Mouse (Mus musculus) heart, embryonic 10.5 days (tissue): ENCODE results near the gene Etnk2. TPM values are rescaled to one million over a fixed set of nuclear protein-coding genes. Genes with fewer than 3 reads are reported as not detected.

ENCODE experiments used
- DNase-seq: peaks from one replicate; pipeline ENCODE4 v3.0.0-alpha.2; 2017; ENCODE audit warnings: low spot score
- H3K27ac ChIP-seq: fragments of 300-500 bp; sonication (generic); 2 replicates; pipeline ENCODE4 v1.5.1; 2016; ENCODE audit warnings: mild to moderate bottlenecking
- H3K27me3 ChIP-seq: fragments of 300-500 bp; sonication (generic); 2 replicates; pipeline ENCODE4 v1.6.1; 2016; ENCODE audit warnings: mild to moderate bottlenecking; ENCODE audit not compliant: poor library complexity, insufficient read depth, severe bottlenecking
- H3K36me3 ChIP-seq: fragments of 300-500 bp; sonication (generic); 2 replicates; pipeline ENCODE4 v1.6.1; 2016; ENCODE audit warnings: mild to moderate bottlenecking, moderate library complexity
- H3K4me1 ChIP-seq: fragments of 300-500 bp; sonication (generic); 2 replicates; pipeline ENCODE4 v1.6.1; 2016; ENCODE audit warnings: mild to moderate bottlenecking
- H3K4me3 ChIP-seq: fragments of 300-500 bp; sonication (generic); 2 replicates; pipeline ENCODE4 v1.5.1; 2016; ENCODE audit warnings: mild to moderate bottlenecking, moderate library complexity
- H3K9me3 ChIP-seq: fragments of 300-500 bp; sonication (generic); 2 replicates; pipeline ENCODE4 v1.6.1; 2016; ENCODE audit warnings: mild to moderate bottlenecking, moderate library complexity
- WGBS: fragments of 180-500 bp; shearing (Covaris S2); methylation state at CpG from one replicate; pipeline ENCODE4 v1.1.7; 2016; 5-methylcytosine and 5-hydroxymethylcytosine counted together
- polyA plus RNA-seq: library from polyadenylated mRNA; unstranded; fragments of >200 nt; fragmentation: Nextera tagmentation; extraction: Ambion mirVana; gene quantifications from 2 replicates; pipeline ENCODE4 v1.2.1, GENCODE M21; 2016

Gene Etnk2
- polyA plus RNA-seq, 1 experiment from 2014 or later, result 2.1 TPM

- Histone ChIP-seq H3K27me3 (no peaks in the 10 kb centered on the region; the same call in 1 of the 2 replicates), H3K4me3 (no peak overlapping the region), H3K27ac (no peak overlapping the region), H3K9me3 (no peaks in the 10 kb centered on the region), H3K4me1 (peaks cover 74% of the 10 kb centered on the region), H3K36me3 (no peaks in the 10 kb centered on the region)
- no peak for DNase-seq
- WGBS, result 77% methylated on average over 7 of the region's 7 CpGs
Measured at GRCm38 (mm10) chr1:133416472-133416871, 53.1 kb downstream of the Etnk2 start.

DNA sequence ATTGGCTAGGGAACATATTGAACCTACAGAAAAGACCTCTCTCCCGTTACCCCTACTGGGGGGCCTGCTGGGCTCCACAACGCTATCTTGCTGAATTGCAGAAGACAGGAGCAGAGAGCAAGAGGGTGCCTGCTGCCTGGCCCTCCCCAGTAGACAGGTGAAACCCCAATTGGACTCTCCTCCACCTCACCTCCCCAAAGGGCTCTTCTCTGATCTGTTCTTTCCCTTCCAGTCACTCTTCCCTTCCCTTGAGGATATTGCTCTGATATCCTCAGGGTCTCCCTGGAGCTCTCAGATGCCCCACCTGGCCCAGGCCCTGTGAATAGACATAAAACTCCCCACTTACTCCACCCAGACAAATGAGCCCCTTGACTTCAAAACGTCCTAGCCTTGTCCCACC, 53.7 kb downstream of the Etnk2 start:
- no peak for DNase-seq
- WGBS, result 66% methylated on average over 3 of the region's 3 CpGs
- H3K9me3 ChIP-seq, result no peaks in the 10 kb centered on the region
- peaks cover 71% of the 10 kb centered on the region for H3K4me1 ChIP-seq
- peak overlapping the region; percentile 59 for H3K27ac ChIP-seq
- no peaks in the 10 kb centered on the region for H3K36me3 ChIP-seq
- no peaks in the 10 kb centered on the region; the same call in 1 of the 2 replicates for H3K27me3 ChIP-seq
- no peak overlapping the region for H3K4me3 ChIP-seq

GRCm38 (mm10) chr1:133417539-133417938, 54.2 kb downstream of the Etnk2 start:
- Histone ChIP-seq H3K27ac (peak overlapping the region; percentile 59), H3K4me3 (peak overlapping the region; percentile 57), H3K4me1 (peaks cover 74% of the 10 kb centered on the region), H3K27me3 (no peaks in the 10 kb centered on the region; the same call in 1 of the 2 replicates), H3K36me3 (no peaks in the 10 kb centered on the region), H3K9me3 (no peaks in the 10 kb centered on the region)
- no peak for DNase-seq
- 43% methylated on average over 1 of the region's 1 CpGs for WGBS

DNA sequence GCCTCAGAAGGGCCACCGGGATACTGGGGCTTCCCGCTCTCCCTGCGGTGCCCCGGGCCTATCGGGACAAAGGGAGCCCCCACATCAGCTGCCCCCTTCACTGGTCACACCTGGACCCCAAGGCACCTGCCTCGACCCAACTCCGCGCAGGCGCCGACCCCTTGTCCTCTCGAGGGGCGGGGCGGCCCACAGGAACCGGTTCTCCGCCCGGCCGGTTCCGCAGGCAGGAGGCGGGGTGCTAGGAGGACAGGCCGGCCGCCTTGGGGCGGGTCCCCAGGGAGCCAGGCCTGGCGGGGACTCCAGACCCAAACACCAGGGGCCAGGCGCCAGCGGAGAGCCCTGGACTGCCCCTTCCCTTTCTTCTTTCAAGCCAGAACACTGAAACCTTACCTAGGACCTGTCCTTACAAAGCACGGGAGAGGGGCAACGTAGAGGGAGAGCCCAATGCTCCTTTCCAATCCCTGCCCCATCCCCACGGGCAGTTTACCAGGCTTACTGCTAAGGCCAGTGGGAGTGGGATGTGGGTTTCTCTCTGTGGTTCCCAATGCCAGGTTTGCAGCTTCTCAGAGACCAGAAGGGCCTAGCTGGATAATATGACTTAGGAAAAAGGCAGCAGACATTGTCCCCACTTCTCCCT, 54.9 kb downstream of the Etnk2 start:
- Histone ChIP-seq H3K4me3 (peak overlapping the region; percentile 57), H3K4me1 (peaks cover 70% of the 10 kb centered on the region), H3K27me3 (no peaks in the 10 kb centered on the region; the same call in 1 of the 2 replicates), H3K27ac (peak overlapping the region; percentile 87), H3K36me3 (no peaks in the 10 kb centered on the region), H3K9me3 (no peaks in the 10 kb centered on the region)
- WGBS, result 5% methylated on average over 28 of the region's 28 CpGs
- DNase-seq, result no peak

GRCm38 (mm10) chr1:133419178-133419834, 55.9 kb downstream of the Etnk2 start:
- Histone ChIP-seq H3K27me3 (no peaks in the 10 kb centered on the region; the same call in 1 of the 2 replicates), H3K27ac (no peak overlapping the region), H3K9me3 (no peaks in the 10 kb centered on the region), H3K4me1 (peaks cover 72% of the 10 kb centered on the region), H3K4me3 (no peak overlapping the region), H3K36me3 (no peaks in the 10 kb centered on the region)
- WGBS, result 69% methylated on average over 3 of the region's 3 CpGs
- peak; percentile 52 for DNase-seq

DNA sequence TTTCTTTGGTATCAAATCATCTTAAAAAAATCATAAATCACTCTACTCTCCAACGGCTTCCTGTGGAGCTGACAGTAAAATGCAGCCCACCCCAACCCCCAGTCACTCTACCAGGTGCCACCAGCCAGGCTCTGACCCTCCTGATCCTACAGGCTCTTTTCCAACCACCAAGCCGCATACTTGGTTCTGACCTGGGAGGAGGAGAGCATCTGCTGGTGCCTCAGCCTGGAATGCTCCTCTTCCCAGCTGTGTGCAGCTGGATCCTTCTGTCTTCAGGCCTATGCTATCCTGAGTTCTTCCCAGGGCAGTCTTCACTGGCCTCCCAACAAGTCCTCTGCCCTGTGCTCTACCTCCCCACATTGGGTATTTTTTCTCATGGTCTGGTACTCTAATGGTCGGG, 57.1 kb downstream of the Etnk2 start:
- 66% methylated on average over 3 of the region's 3 CpGs for WGBS

DNA sequence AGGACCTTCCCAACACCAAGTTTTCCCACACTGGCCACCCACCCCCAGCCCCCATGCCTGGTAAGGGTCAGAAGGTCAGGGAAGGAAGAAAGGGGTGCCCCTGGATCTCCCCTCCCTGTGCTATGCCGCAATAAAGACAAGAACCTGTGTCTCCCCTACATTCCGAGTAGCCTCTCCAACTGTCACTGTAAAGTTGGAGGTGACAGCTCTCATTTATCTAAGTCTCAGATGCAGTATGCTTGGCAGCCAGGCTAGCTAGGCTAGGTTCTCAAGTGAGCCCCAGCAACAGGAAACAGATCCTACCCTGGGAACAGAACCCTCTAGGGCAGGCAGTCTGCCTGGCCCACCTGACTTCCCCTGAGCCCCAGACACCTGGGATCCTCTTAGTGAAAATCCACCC, 57.7 kb downstream of the Etnk2 start:
- H3K27ac ChIP-seq, result 0 out of 2 replicates have a peak overlapping the region, but pooled peaks have one; percentile 16
- H3K4me1 ChIP-seq, result peaks cover 61% of the 10 kb centered on the region
- 49% methylated on average over 2 of the region's 2 CpGs for WGBS
- DNase-seq, result peak; percentile 31
- peaks cover 13% of the 10 kb centered on the region; the same call in 1 of the 2 replicates for H3K27me3 ChIP-seq
- H3K4me3 ChIP-seq, result no peak overlapping the region
- H3K36me3 ChIP-seq, result no peaks in the 10 kb centered on the region
- no peaks in the 10 kb centered on the region for H3K9me3 ChIP-seq

More for the DNA sequence above, 57.1 kb downstream of the Etnk2 start:
- Histone ChIP-seq H3K9me3 (no peaks in the 10 kb centered on the region), H3K4me3 (no peak overlapping the region), H3K36me3 (no peaks in the 10 kb centered on the region), H3K27ac (no peak overlapping the region), H3K4me1 (peaks cover 66% of the 10 kb centered on the region), H3K27me3 (peaks cover 8% of the 10 kb centered on the region; the same call in 1 of the 2 replicates)
- DNase-seq, result peak; percentile 63

DNA sequence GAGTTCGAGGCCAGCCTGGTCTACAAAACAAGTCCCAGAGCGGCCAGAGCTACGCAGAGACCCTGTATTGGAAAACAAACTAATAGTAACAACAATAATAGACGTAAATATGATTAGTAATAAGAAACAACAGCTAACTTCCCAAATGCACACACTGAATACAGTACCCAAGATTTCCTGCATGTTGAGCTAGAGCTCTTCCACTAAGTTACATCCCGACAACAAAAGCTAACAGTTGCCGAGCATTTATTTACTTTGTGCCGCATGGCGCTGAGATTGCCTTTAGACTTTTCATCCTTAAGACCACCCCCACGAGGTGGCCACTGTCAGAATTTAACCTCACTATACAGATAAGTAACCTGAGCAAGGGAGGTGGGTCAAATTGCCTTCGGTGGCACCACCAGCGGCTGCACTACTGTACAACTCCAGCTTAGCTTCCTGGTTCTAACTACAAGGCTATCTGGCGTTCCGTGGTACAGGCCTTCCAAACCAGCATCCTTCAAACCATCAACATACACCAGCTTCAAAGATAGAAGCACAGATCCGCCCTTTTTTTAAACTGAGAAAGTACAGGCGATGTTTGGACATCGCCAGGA, 58.7 kb downstream of the Etnk2 start:
- no peak for DNase-seq
- 45% methylated on average over 16 of the region's 16 CpGs for WGBS
- H3K9me3 ChIP-seq, result no peaks in the 10 kb centered on the region
- H3K4me1 ChIP-seq, result peaks cover 56% of the 10 kb centered on the region
- peak overlapping the region; percentile 90 for H3K27ac ChIP-seq
- no peaks in the 10 kb centered on the region for H3K36me3 ChIP-seq
- H3K4me3 ChIP-seq, result peak overlapping the region; percentile 73
- peaks cover 13% of the 10 kb centered on the region; the same call in 1 of the 2 replicates for H3K27me3 ChIP-seq

DNA sequence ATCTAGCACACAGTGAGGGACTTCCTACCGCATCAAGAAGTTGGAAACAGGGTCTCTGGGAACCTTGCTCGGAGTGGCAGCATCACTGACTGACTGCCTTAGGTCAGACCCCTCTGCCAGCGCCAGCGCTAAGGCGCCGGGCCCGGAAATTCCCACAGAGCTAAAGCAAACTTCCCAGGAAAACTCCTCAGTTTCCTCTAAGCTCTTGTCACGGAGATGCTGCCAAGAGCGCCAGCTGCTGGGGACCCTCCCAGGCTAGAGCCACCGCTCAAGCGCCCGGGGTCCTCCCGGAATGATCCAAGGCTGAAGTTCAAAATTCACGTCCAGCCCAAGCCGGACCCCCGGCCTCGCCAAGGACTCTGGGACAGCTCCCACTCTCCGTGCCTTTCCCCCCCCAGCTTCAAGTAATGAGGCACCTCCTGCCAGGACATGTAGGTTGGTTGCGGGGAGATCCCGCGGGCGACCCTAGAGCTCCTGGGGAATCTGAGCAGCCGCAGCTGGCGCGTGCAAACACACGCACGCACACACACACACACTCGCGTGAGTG, 59.3 kb downstream of the Etnk2 start:
- peak; percentile 79 for DNase-seq
- Histone ChIP-seq H3K27me3 (peaks cover 13% of the 10 kb centered on the region; the same call in 1 of the 2 replicates), H3K4me1 (peaks cover 50% of the 10 kb centered on the region), H3K27ac (peak overlapping the region; percentile 90), H3K9me3 (no peaks in the 10 kb centered on the region), H3K4me3 (peak overlapping the region; percentile 73), H3K36me3 (no peaks in the 10 kb centered on the region)
- under 1% methylated on average over 29 of the region's 29 CpGs for WGBS

DNA sequence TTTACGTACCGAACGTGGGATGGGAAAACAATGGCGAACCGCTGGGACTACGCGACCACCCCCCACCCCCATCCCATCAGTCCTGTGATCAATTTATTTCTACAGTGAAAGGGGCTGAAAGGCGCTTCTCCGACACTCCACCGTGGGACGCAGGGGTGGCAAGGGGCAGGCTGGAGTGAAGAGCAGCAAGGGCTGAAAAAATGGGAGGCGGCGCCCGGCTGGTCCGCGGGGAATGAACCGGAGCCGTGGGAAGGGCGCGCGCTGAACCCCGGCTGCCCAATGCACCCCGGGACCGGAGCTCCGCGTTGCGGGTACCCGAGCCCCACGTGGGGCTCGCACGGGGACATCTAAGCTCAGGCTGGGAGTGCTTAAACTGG, 59.8 kb downstream of the Etnk2 start:
- Histone ChIP-seq H3K27ac (peak overlapping the region; percentile 90), H3K36me3 (no peaks in the 10 kb centered on the region), H3K4me3 (peak overlapping the region; percentile 73), H3K9me3 (no peaks in the 10 kb centered on the region), H3K4me1 (peaks cover 45% of the 10 kb centered on the region), H3K27me3 (peaks cover 13% of the 10 kb centered on the region; the same call in 1 of the 2 replicates)
- WGBS, result under 1% methylated on average over 31 of the region's 31 CpGs
- no peak for DNase-seq

GRCm38 (mm10) chr1:133423543-133424480, 60.4 kb downstream of the Etnk2 start, which contains the start of gene Sox13:
Gene Sox13, minus strand, starts transcription at chr1:133424377.
- peak within 1 kb of the TSS; percentile 90 for H3K27ac ChIP-seq
- H3K27me3 ChIP-seq, result peaks cover 13% of the 10 kb centered on the region; the same call in 1 of the 2 replicates
- no peaks in the 10 kb centered on the region for H3K9me3 ChIP-seq
- peak within 1 kb of the TSS; percentile 73 for H3K4me3 ChIP-seq
- peaks cover 38% of the 10 kb centered on the region for H3K4me1 ChIP-seq
- peak; percentile 87 for DNase-seq
- under 1% methylated on average over 114 of the region's 128 CpGs for WGBS
- no peaks in the 10 kb centered on the region for H3K36me3 ChIP-seq
